Mouse (Mus musculus): ENCODE measurements around the gene Dennd5a. TPM values are rescaled to one million over a fixed set of nuclear protein-coding genes. Genes with fewer than 3 reads are reported as not detected.
A peak's percentile ranks its signal among the peaks of the same experiment; 100 is the strongest.
"Not testable (repeated sequence)": the region's sequence is repeated elsewhere in the genome, so short reads cannot be mapped to it uniquely, and the experiment has no call there.

Dennd5a gene
- polyA plus RNA-seq (2015; fragmentation: Nextera tagmentation; extraction: Ambion mirVana) = 42.4 and 42.7 TPM in 2 replicates

DNA sequence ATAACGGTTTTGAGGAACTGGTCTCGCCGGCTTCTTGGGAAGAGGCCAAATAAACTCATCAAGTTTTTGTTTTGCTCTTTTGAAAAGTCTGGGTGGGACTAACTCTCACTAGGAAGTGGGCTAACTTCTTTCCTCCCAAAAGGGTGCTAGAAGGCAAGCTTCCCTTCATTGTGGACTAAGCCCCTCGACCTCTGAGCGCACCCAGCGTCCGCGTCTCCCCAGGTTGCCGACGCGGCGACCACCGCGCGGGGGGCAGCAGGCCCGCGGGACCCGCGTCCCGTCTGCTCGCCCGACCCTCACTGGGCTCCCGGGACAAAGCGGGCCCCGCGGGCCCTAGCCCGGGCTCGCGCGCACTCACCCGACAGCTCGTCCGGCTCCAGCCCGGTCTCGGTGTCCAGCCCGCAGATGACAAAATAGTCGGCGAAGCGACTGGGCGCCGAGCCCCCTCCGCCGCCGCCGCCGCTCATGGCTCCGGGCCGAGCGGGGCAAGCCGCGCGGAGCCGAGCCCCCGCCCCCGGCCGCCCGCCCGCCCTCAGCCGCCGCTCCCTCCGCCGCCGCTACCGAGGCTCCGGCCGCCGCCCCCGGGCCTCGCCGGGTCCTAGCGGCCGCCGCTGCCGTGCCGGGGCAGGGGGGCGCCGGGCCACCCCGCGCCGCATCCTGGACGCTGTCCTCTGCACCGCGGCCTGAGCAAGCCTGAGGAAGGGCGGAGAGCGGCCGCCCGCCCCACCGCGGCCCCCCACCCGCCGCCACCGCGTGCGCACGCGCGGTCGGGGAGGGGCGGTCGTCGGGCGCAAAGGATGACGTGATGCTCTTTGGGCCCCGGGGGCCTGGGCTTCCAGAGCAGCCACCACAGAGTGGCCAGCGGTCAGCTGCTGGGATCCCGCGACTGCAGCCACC, at the start of gene Dennd5a:
Gene Dennd5a, minus strand, starts transcription at position 755 of the 897 bp plus-strand sequence.
- Histone ChIP-seq H3K4me2 (replicated peaks) (peak within 1 kb of the TSS; percentile 91), H3K4me3 (peak within 1 kb of the TSS; percentile 77), H3K9me3 (0 out of 2 replicates have a peak, but pooled peaks cover 3% of the 10 kb centered on the region), H3K9ac (peak within 1 kb of the TSS; percentile 92), H3K27me3 (no peaks in the 10 kb centered on the region), H3K27ac (peak within 1 kb of the TSS; percentile 88), H3K4me1 (peaks cover 54% of the 10 kb centered on the region), H3K36me3 (no peaks in the 10 kb centered on the region)
- peak; percentile 91 for ATAC-seq (ENCODE audit: low FRiP score, low read depth)
- WGBS = under 1% methylated on average over 61 of the region's 107 CpGs

- no peaks in the 10 kb centered on the region for H3K9me3 ChIP-seq
- H3K27me3 ChIP-seq = no peaks in the 10 kb centered on the region
- no peak overlapping the region for H3K4me2 ChIP-seq (replicated peaks)
- H3K36me3 ChIP-seq = no peaks in the 10 kb centered on the region
- H3K27ac ChIP-seq = no peak overlapping the region
- H3K9ac ChIP-seq = no peak overlapping the region
- 91% methylated on average over 6 of the region's 6 CpGs for WGBS
- no peak for ATAC-seq (ENCODE audit: low FRiP score, low read depth)
- H3K4me3 ChIP-seq = no peak overlapping the region
- H3K4me1 ChIP-seq = no peaks in the 10 kb centered on the region
Measured at GRCm38 (mm10) chr7:110009084-110009483, 48.8 kb upstream of the Dennd5a start.

DNA sequence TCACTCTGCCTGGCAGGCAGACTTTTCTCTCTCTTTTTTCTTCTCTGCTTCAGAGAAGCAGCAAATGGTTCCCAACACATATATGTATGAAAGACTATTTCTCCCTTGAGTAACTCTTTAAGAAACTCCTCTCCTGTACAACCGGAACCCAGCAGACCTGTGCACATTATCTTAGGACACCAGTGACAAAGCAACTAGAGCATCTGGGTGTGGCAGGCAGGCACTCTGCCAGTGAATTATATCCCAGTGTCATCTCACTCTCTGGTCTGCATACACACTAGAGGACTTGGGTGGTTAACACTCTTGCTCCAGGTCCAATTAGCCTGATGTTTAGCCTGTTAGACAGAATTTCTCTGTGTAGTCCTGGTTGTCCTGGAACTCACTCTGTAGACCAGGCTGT, 48.2 kb upstream of the Dennd5a start:
- Histone ChIP-seq H3K4me1 (no peaks in the 10 kb centered on the region), H3K27me3 (no peaks in the 10 kb centered on the region), H3K36me3 (no peaks in the 10 kb centered on the region), H3K27ac (no peak overlapping the region), H3K9ac (no peak overlapping the region), H3K4me3 (no peak overlapping the region), H3K4me2 (replicated peaks) (no peak overlapping the region), H3K9me3 (no peaks in the 10 kb centered on the region)
- 94% methylated on average over 1 of the region's 1 CpGs for WGBS
- no peak for ATAC-seq (ENCODE audit: low FRiP score, low read depth)

- H3K36me3 ChIP-seq = no peaks in the 10 kb centered on the region
- 69% methylated on average over 5 of the region's 5 CpGs for WGBS
- H3K4me1 ChIP-seq = peaks cover 5% of the 10 kb centered on the region; the same call in 1 of the 2 replicates
- no peak for ATAC-seq (ENCODE audit: low FRiP score, low read depth)
- H3K27me3 ChIP-seq = no peaks in the 10 kb centered on the region
- no peak overlapping the region for H3K9ac ChIP-seq
- H3K9me3 ChIP-seq = no peaks in the 10 kb centered on the region
- no peak overlapping the region for H3K4me3 ChIP-seq
- H3K27ac ChIP-seq = no peak overlapping the region
- no peak overlapping the region for H3K4me2 ChIP-seq (replicated peaks)
Measured at GRCm38 (mm10) chr7:110006471-110007195, 46.4 kb upstream of the Dennd5a start.

DNA sequence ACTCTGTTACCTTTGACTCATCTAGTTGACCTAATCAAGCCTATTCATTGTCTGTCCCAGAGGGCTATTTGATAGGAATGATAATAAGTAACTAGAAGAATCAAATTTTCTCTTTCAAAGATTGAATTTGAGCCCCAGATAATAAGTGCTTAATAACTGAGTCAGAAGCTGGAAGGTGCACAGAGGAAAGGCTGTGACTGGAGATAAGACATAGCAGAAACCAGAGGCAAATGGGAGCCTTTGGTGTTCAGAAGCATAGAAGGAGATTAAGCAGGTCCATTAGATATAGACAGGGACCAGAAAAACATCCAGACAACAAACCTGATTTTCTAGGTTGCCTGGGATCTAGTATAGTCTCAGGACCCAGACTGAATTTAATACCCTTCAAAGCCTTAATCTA, 45.7 kb upstream of the Dennd5a start:
- ATAC-seq (ENCODE audit: low FRiP score, low read depth) = no peak
- H3K4me3 ChIP-seq = no peak overlapping the region
- H3K9ac ChIP-seq = no peak overlapping the region
- H3K27ac ChIP-seq = no peak overlapping the region
- no peaks in the 10 kb centered on the region for H3K27me3 ChIP-seq
- peaks cover 5% of the 10 kb centered on the region; the same call in 1 of the 2 replicates for H3K4me1 ChIP-seq
- no peak overlapping the region for H3K4me2 ChIP-seq (replicated peaks)
- H3K9me3 ChIP-seq = no peaks in the 10 kb centered on the region
- no peaks in the 10 kb centered on the region for H3K36me3 ChIP-seq

GRCm38 (mm10) chr7:110002968-110003367, 42.7 kb upstream of the Dennd5a start:
- WGBS = 12% methylated on average over 20 of the region's 20 CpGs
- ATAC-seq (ENCODE audit: low FRiP score, low read depth) = no peak
- Histone ChIP-seq H3K27ac (no peak overlapping the region), H3K9ac (peak overlapping the region; percentile 55; the same call in 1 of the 2 replicates), H3K27me3 (no peaks in the 10 kb centered on the region), H3K4me2 (replicated peaks) (peak overlapping the region; percentile 56), H3K4me3 (peak overlapping the region; percentile 5; the same call in 1 of the 2 replicates), H3K36me3 (no peaks in the 10 kb centered on the region), H3K4me1 (peaks cover 5% of the 10 kb centered on the region; the same call in 1 of the 2 replicates), H3K9me3 (no peaks in the 10 kb centered on the region)

GRCm38 (mm10) chr7:110002092-110002491, 41.8 kb upstream of the Dennd5a start:
- Histone ChIP-seq H3K4me2 (replicated peaks) (no peak overlapping the region), H3K36me3 (no peaks in the 10 kb centered on the region), H3K9ac (no peak overlapping the region), H3K27ac (no peak overlapping the region), H3K27me3 (no peaks in the 10 kb centered on the region), H3K4me1 (peaks cover 5% of the 10 kb centered on the region; the same call in 1 of the 2 replicates), H3K9me3 (no peaks in the 10 kb centered on the region), H3K4me3 (no peak overlapping the region)
- no peak for ATAC-seq (ENCODE audit: low FRiP score, low read depth)

- no peak overlapping the region for H3K9ac ChIP-seq
- no peaks in the 10 kb centered on the region for H3K36me3 ChIP-seq
- H3K4me3 ChIP-seq = no peak overlapping the region
- no peak overlapping the region for H3K27ac ChIP-seq
- H3K9me3 ChIP-seq = no peaks in the 10 kb centered on the region
- H3K27me3 ChIP-seq = no peaks in the 10 kb centered on the region
- H3K4me2 ChIP-seq (replicated peaks) = no peak overlapping the region
- H3K4me1 ChIP-seq = peaks cover 12% of the 10 kb centered on the region
- ATAC-seq (ENCODE audit: low FRiP score, low read depth) = no peak
- 80% methylated on average over 4 of the region's 4 CpGs for WGBS
Measured at GRCm38 (mm10) chr7:109998388-109998787, 38.1 kb upstream of the Dennd5a start.

DNA sequence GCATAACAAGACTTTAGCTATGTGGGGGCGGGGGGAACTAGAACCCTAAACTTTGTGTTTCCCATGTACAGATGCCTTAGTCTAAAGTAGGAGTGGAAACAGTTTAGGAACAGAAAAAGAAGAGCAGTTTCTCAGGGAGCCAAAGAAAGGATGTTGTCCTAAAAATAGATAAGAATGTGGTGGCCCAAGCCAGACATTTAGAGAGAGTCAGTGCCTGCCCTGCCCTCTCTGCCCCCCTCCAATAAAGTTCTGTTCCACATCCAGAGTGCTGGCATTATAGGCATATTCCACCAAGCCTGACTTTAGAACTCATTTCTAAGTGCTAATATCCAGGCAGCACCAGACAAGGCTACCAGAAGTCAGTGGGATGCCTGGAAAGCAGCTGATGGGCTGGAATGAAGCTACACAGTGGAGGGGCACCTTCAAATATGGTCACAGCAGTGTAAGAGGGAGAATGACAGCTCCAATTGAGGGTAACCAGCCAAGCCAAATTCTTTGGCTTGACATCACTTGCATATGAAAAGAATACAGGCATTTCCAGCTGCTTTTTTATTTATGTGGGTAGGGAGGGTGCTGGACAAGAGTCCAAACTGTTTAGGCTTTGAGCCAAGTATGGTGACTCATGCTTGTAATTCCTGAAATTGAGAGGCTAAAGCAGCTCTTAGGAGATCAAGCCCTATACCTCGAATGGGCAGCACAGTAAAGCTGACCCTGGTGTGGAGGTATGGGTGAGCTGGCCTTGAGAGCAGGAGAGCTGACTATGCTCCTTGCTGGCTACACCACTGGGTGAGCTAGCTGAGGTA, 33.1 kb upstream of the Dennd5a start:
- Histone ChIP-seq H3K36me3 (no peaks in the 10 kb centered on the region), H3K4me3 (no peak overlapping the region), H3K27ac (no peak overlapping the region), H3K4me2 (replicated peaks) (no peak overlapping the region), H3K9me3 (no peaks in the 10 kb centered on the region), H3K27me3 (no peaks in the 10 kb centered on the region; the same call in 1 of the 2 replicates), H3K4me1 (peaks cover 10% of the 10 kb centered on the region), H3K9ac (no peak overlapping the region)
- WGBS = 64% methylated on average over 2 of the region's 2 CpGs
- peak; percentile 72 for ATAC-seq (ENCODE audit: low FRiP score, low read depth)

- H3K27ac ChIP-seq = no peak overlapping the region
- H3K4me3 ChIP-seq = no peak overlapping the region
- H3K27me3 ChIP-seq = no peaks in the 10 kb centered on the region; the same call in 1 of the 2 replicates
- H3K9me3 ChIP-seq = no peaks in the 10 kb centered on the region
- peaks cover 10% of the 10 kb centered on the region for H3K4me1 ChIP-seq
- WGBS = 97% methylated on average over 1 of the region's 1 CpGs
- ATAC-seq (ENCODE audit: low FRiP score, low read depth) = no peak
- no peaks in the 10 kb centered on the region for H3K36me3 ChIP-seq
- no peak overlapping the region for H3K9ac ChIP-seq
- no peak overlapping the region for H3K4me2 ChIP-seq (replicated peaks)
Measured at GRCm38 (mm10) chr7:109991286-109991685, 31.0 kb upstream of the Dennd5a start.

GRCm38 (mm10) chr7:109986775-109987174, 26.5 kb upstream of the Dennd5a start, which contains the start of gene Tmem41b:
Tmem41b (minus strand) TSS chr7:109986929.
- Histone ChIP-seq H3K4me3 (peak within 1 kb of the TSS; percentile 63), H3K36me3 (peaks cover 11% of the 10 kb centered on the region), H3K9ac (peak within 1 kb of the TSS; percentile 77), H3K27ac (peak within 1 kb of the TSS; percentile 80), H3K4me2 (replicated peaks) (peak within 1 kb of the TSS; percentile 72), H3K4me1 (peaks cover 10% of the 10 kb centered on the region)
- not testable (repeated sequence) for ATAC-seq (ENCODE audit: low FRiP score, low read depth); H3K9me3 ChIP-seq; H3K27me3 ChIP-seq
- WGBS = 41% methylated on average over 6 of the region's 6 CpGs

Measured in limb, embryonic 13.5 days (tissue).